Mouse (Mus musculus): ENCODE data around the gene Minpp1. TPM values are rescaled to one million over a fixed set of nuclear protein-coding genes. Genes with fewer than 3 reads are reported as not detected.

Gene Minpp1
- polyA plus RNA-seq, 1 experiment, result 22.9 TPM

GRCm38 (mm10) chr19:32521446-32521845 is 35.9 kb downstream of the Minpp1 start:
- no peak overlapping the region for H3K4me3 ChIP-seq
- no peak overlapping the region for H3K4me2 ChIP-seq (ENCODE audit: low read depth)
- H3ac ChIP-seq (ENCODE audit: control insufficient read depth, insufficient read length), result no peak overlapping the region
- no peaks in the 10 kb centered on the region for H3K79me2 ChIP-seq (ENCODE audit: control insufficient read depth, insufficient read depth)
- TF ChIP-seq POLR2AphosphoS2 (IDR thresholded peaks at IDR 0.05; ENCODE audit: insufficient read length, low read depth) (no peak), USF1 (IDR thresholded peaks at IDR 0.05; ENCODE audit: low read depth) (no peak), SRF (IDR thresholded peaks at IDR 0.05; ENCODE audit: control insufficient read depth, insufficient read length, low read depth) (no peak), REST (IDR thresholded peaks at IDR 0.05; ENCODE audit: insufficient read depth, insufficient read length) (no peak), MYOD1 (IDR thresholded peaks at IDR 0.05; ENCODE audit: control insufficient read depth in 1 of 3, insufficient read length in 2 of 3, low read depth in 2 of 3) (no peak), POLR2A (IDR thresholded peaks at IDR 0.05; ENCODE audit: insufficient read length, low read depth) (no peak), TCF3 (IDR thresholded peaks at IDR 0.05; ENCODE audit: insufficient read length, low read depth) (no peak), E2F4 (IDR thresholded peaks at IDR 0.05; ENCODE audit: insufficient read depth) (no peak), TCF12 (IDR thresholded peaks at IDR 0.05; ENCODE audit: insufficient read depth, poor library complexity, severe bottlenecking) (no peak), CEBPB (IDR thresholded peaks at IDR 0.05; ENCODE audit: insufficient read depth, poor library complexity, severe bottlenecking) (no peak)
- H3K36me3 ChIP-seq (ENCODE audit: control insufficient read depth, insufficient read depth), result no peaks in the 10 kb centered on the region
- H3K27me3 ChIP-seq (ENCODE audit: control insufficient read depth, insufficient read depth, insufficient read length), result no peaks in the 10 kb centered on the region

GRCm38 (mm10) chr19:32522247-32522646 is 36.7 kb downstream of the Minpp1 start:
- Histone ChIP-seq H3K4me3 (no peak overlapping the region), H3K36me3 (ENCODE audit: control insufficient read depth, insufficient read depth) (no peaks in the 10 kb centered on the region), H3K4me2 (ENCODE audit: low read depth) (no peak overlapping the region), H3K27me3 (ENCODE audit: control insufficient read depth, insufficient read depth, insufficient read length) (no peaks in the 10 kb centered on the region), H3ac (ENCODE audit: control insufficient read depth, insufficient read length) (no peak overlapping the region), H3K79me2 (ENCODE audit: control insufficient read depth, insufficient read depth) (no peaks in the 10 kb centered on the region)
- TF ChIP-seq MYOD1 (IDR thresholded peaks at IDR 0.05; ENCODE audit: control insufficient read depth in 1 of 3, insufficient read length in 2 of 3, low read depth in 2 of 3), result no peak
- TF ChIP-seq MYOG (IDR thresholded peaks at IDR 0.05; ENCODE audit: control insufficient read depth in 1 of 3, insufficient read depth in 1 of 3, insufficient read length in 2 of 3, low read depth in 2 of 3), result no peak
- no peak for TF ChIP-seq E2F4 (IDR thresholded peaks at IDR 0.05; ENCODE audit: insufficient read depth)
- TF ChIP-seq TCF12 (IDR thresholded peaks at IDR 0.05; ENCODE audit: insufficient read depth, poor library complexity, severe bottlenecking), result no peak
- TF ChIP-seq CEBPB (IDR thresholded peaks at IDR 0.05; ENCODE audit: insufficient read depth, poor library complexity, severe bottlenecking), result no peak
- TF ChIP-seq REST (IDR thresholded peaks at IDR 0.05; ENCODE audit: insufficient read depth, insufficient read length), result no peak
- no peak for TF ChIP-seq MAX (IDR thresholded peaks at IDR 0.05; ENCODE audit: low read depth)

- Histone ChIP-seq H3ac (ENCODE audit: control insufficient read depth, insufficient read length) (no peak overlapping the region), H3K4me3 (no peak overlapping the region), H3K27me3 (ENCODE audit: control insufficient read depth, insufficient read depth, insufficient read length) (no peaks in the 10 kb centered on the region), H3K4me2 (ENCODE audit: low read depth) (no peak overlapping the region), H3K36me3 (ENCODE audit: control insufficient read depth, insufficient read depth) (no peaks in the 10 kb centered on the region), H3K79me2 (ENCODE audit: control insufficient read depth, insufficient read depth) (no peaks in the 10 kb centered on the region)
- TF ChIP-seq USF1 (IDR thresholded peaks at IDR 0.05; ENCODE audit: low read depth) (no peak), REST (IDR thresholded peaks at IDR 0.05; ENCODE audit: insufficient read depth, insufficient read length) (no peak), MYOG (IDR thresholded peaks at IDR 0.05; ENCODE audit: control insufficient read depth in 1 of 3, insufficient read depth in 1 of 3, insufficient read length in 2 of 3, low read depth in 2 of 3) (no peak), TCF3 (IDR thresholded peaks at IDR 0.05; ENCODE audit: insufficient read length, low read depth) (no peak), SRF (IDR thresholded peaks at IDR 0.05; ENCODE audit: control insufficient read depth, insufficient read length, low read depth) (no peak), POLR2A (IDR thresholded peaks at IDR 0.05; ENCODE audit: insufficient read length, low read depth) (no peak), CEBPB (IDR thresholded peaks at IDR 0.05; ENCODE audit: insufficient read depth, poor library complexity, severe bottlenecking) (no peak), E2F4 (IDR thresholded peaks at IDR 0.05; ENCODE audit: insufficient read depth) (no peak), MAX (IDR thresholded peaks at IDR 0.05; ENCODE audit: low read depth) (no peak), MYOD1 (IDR thresholded peaks at IDR 0.05; ENCODE audit: control insufficient read depth in 1 of 3, insufficient read length in 2 of 3, low read depth in 2 of 3) (no peak), POLR2AphosphoS2 (IDR thresholded peaks at IDR 0.05; ENCODE audit: insufficient read length, low read depth) (no peak)
These were observed 37.3 kb downstream of the Minpp1 start for GRCm38 (mm10) chr19:32522753-32523307.

- Histone ChIP-seq H3K27me3 (ENCODE audit: control insufficient read depth, insufficient read depth, insufficient read length) (no peaks in the 10 kb centered on the region), H3ac (ENCODE audit: control insufficient read depth, insufficient read length) (no peak overlapping the region), H3K4me2 (ENCODE audit: low read depth) (no peak overlapping the region), H3K79me2 (ENCODE audit: control insufficient read depth, insufficient read depth) (no peaks in the 10 kb centered on the region), H3K4me3 (no peak overlapping the region), H3K36me3 (ENCODE audit: control insufficient read depth, insufficient read depth) (no peaks in the 10 kb centered on the region)
- TF ChIP-seq TCF12 (IDR thresholded peaks at IDR 0.05; ENCODE audit: insufficient read depth, poor library complexity, severe bottlenecking), result no peak
- TF ChIP-seq CEBPB (IDR thresholded peaks at IDR 0.05; ENCODE audit: insufficient read depth, poor library complexity, severe bottlenecking), result no peak
These were observed 38.4 kb downstream of the Minpp1 start for GRCm38 (mm10) chr19:32523769-32524515.

GRCm38 (mm10) chr19:32524516-32524860 is 38.9 kb downstream of the Minpp1 start:
- H3K4me3 ChIP-seq, result no peak overlapping the region
- no peak overlapping the region for H3K4me2 ChIP-seq (ENCODE audit: low read depth)
- TF ChIP-seq POLR2AphosphoS2 (IDR thresholded peaks at IDR 0.05; ENCODE audit: insufficient read length, low read depth) (no peak), TCF3 (IDR thresholded peaks at IDR 0.05; ENCODE audit: insufficient read length, low read depth) (no peak), USF1 (IDR thresholded peaks at IDR 0.05; ENCODE audit: low read depth) (no peak), CEBPB (IDR thresholded peaks at IDR 0.05; ENCODE audit: insufficient read depth, poor library complexity, severe bottlenecking) (no peak), POLR2A (IDR thresholded peaks at IDR 0.05; ENCODE audit: insufficient read length, low read depth) (no peak), REST (IDR thresholded peaks at IDR 0.05; ENCODE audit: insufficient read depth, insufficient read length) (no peak), TCF12 (IDR thresholded peaks at IDR 0.05; ENCODE audit: insufficient read depth, poor library complexity, severe bottlenecking) (no peak), MYOD1 (IDR thresholded peaks at IDR 0.05; ENCODE audit: control insufficient read depth in 1 of 3, insufficient read length in 2 of 3, low read depth in 2 of 3) (no peak), MYOG (IDR thresholded peaks at IDR 0.05; ENCODE audit: control insufficient read depth in 1 of 3, insufficient read depth in 1 of 3, insufficient read length in 2 of 3, low read depth in 2 of 3) (no peak), E2F4 (IDR thresholded peaks at IDR 0.05; ENCODE audit: insufficient read depth) (no peak), MAX (IDR thresholded peaks at IDR 0.05; ENCODE audit: low read depth) (no peak), SRF (IDR thresholded peaks at IDR 0.05; ENCODE audit: control insufficient read depth, insufficient read length, low read depth) (no peak)
- no peak overlapping the region for H3ac ChIP-seq (ENCODE audit: control insufficient read depth, insufficient read length)
- no peaks in the 10 kb centered on the region for H3K79me2 ChIP-seq (ENCODE audit: control insufficient read depth, insufficient read depth)
- H3K36me3 ChIP-seq (ENCODE audit: control insufficient read depth, insufficient read depth), result no peaks in the 10 kb centered on the region
- H3K27me3 ChIP-seq (ENCODE audit: control insufficient read depth, insufficient read depth, insufficient read length), result no peaks in the 10 kb centered on the region

Data from myocyte (in vitro differentiated cells).